Mouse (Mus musculus): ENCODE results near the gene Gm28044.
"Not testable (repeated sequence)": the region's sequence is repeated elsewhere in the genome, so short reads cannot be mapped to it uniquely, and the experiment has no call there.

The Gm28044 gene

GRCm38 (mm10) chr13:67360131-67360744 is at the start of gene Gm28044, which contains the start of gene Zfp953:
Gene Gm28044, minus strand, starts transcription at chr13:67360536.
Gene Zfp953, minus strand, starts transcription at chr13:67360605.
- Histone ChIP-seq H3K27me3 (ENCODE audit: insufficient read depth, low read length) (no peaks in the 10 kb centered on the region), H3K4me3 (replicated peaks; ENCODE audit: low read length) (peak within 1 kb of the TSS; percentile 90)

GRCm38 (mm10) chr13:67399183-67399903 is 39.0 kb upstream of the Gm28044 start, which contains the start of gene Zfp429:
Gene Zfp429, minus strand, starts transcription at chr13:67399819.
- not testable (repeated sequence) for H3K9me3 ChIP-seq (ENCODE audit: low read length); H3K36me3 ChIP-seq (ENCODE audit: insufficient read depth, low read length); H3K27me3 ChIP-seq (ENCODE audit: insufficient read depth, low read length)
- Histone ChIP-seq H3K4me3 (replicated peaks; ENCODE audit: low read length) (peak within 1 kb of the TSS; percentile 60), H3K4me1 (replicated peaks; ENCODE audit: low read depth, low read length) (peaks cover 16% of the 10 kb centered on the region)

More at GRCm38 (mm10) chr13:67360131-67360744, at the start of gene Gm28044, which contains the start of gene Zfp953:
- Histone ChIP-seq H3K4me1 (replicated peaks; ENCODE audit: low read depth, low read length) (peaks cover 7% of the 10 kb centered on the region), H3K9me3 (ENCODE audit: low read length) (no peaks in the 10 kb centered on the region), H3K36me3 (ENCODE audit: insufficient read depth, low read length) (no peaks in the 10 kb centered on the region)
- TF ChIP-seq CTCF (conservative IDR thresholded peaks at IDR 0.05; ENCODE audit: low read length) (no peak; the same call in 1 of the 2 replicates), NANOG (IDR thresholded peaks at IDR 0.05; ENCODE audit: borderline replicate concordance, low read length) (no peak)

GRCm38 (mm10) chr13:67376255-67376654 is 15.9 kb upstream of the Gm28044 start:
- not testable (repeated sequence) for H3K27me3 ChIP-seq (ENCODE audit: insufficient read depth, low read length); H3K36me3 ChIP-seq (ENCODE audit: insufficient read depth, low read length); H3K9me3 ChIP-seq (ENCODE audit: low read length); H3K4me1 ChIP-seq (replicated peaks; ENCODE audit: low read depth, low read length); H3K4me3 ChIP-seq (replicated peaks; ENCODE audit: low read length)

GRCm38 (mm10) chr13:67375050-67375911 is 14.9 kb upstream of the Gm28044 start, which contains the start of the genes Gm28041 and Zfp456:
Gene Gm28041, minus strand, starts transcription at chr13:67375733.
Gene Zfp456, minus strand, starts transcription at chr13:67375810.
- not testable (repeated sequence) for H3K4me1 ChIP-seq (replicated peaks; ENCODE audit: low read depth, low read length); H3K9me3 ChIP-seq (ENCODE audit: low read length); H3K27me3 ChIP-seq (ENCODE audit: insufficient read depth, low read length); H3K36me3 ChIP-seq (ENCODE audit: insufficient read depth, low read length)
- peak within 1 kb of the TSS; percentile 68 for H3K4me3 ChIP-seq (replicated peaks; ENCODE audit: low read length)

- no peak for TF ChIP-seq CTCF (conservative IDR thresholded peaks at IDR 0.05; ENCODE audit: low read length)
- no peak for TF ChIP-seq NANOG (IDR thresholded peaks at IDR 0.05; ENCODE audit: borderline replicate concordance, low read length)
- no peak for TF ChIP-seq POU5F1 (IDR thresholded peaks at IDR 0.05; ENCODE audit: borderline replicate concordance, low read length)
- Histone ChIP-seq H3K27me3 (ENCODE audit: insufficient read depth, low read length) (no peaks in the 10 kb centered on the region), H3K9me3 (ENCODE audit: low read length) (no peaks in the 10 kb centered on the region), H3K4me3 (replicated peaks; ENCODE audit: low read length) (no peak overlapping the region), H3K4me1 (replicated peaks; ENCODE audit: low read depth, low read length) (no peaks in the 10 kb centered on the region; the same call in 1 of the 2 replicates), H3K36me3 (ENCODE audit: insufficient read depth, low read length) (no peaks in the 10 kb centered on the region)
These were observed 8.5 kb downstream of the Gm28044 start for GRCm38 (mm10) chr13:67351854-67352253.

GRCm38 (mm10) chr13:67343422-67343821 is 16.9 kb downstream of the Gm28044 start:
- Histone ChIP-seq H3K36me3 (ENCODE audit: insufficient read depth, low read length) (peaks cover 34% of the 10 kb centered on the region), H3K9me3 (ENCODE audit: low read length) (peaks cover 11% of the 10 kb centered on the region), H3K4me1 (replicated peaks; ENCODE audit: low read depth, low read length) (no peaks in the 10 kb centered on the region), H3K4me3 (replicated peaks; ENCODE audit: low read length) (no peak overlapping the region), H3K27me3 (ENCODE audit: insufficient read depth, low read length) (no peaks in the 10 kb centered on the region)
- no peak for TF ChIP-seq NANOG (IDR thresholded peaks at IDR 0.05; ENCODE audit: borderline replicate concordance, low read length)
- TF ChIP-seq CTCF (conservative IDR thresholded peaks at IDR 0.05; ENCODE audit: low read length) = no peak
- no peak for TF ChIP-seq POU5F1 (IDR thresholded peaks at IDR 0.05; ENCODE audit: borderline replicate concordance, low read length)

GRCm38 (mm10) chr13:67332877-67333276 is 27.5 kb downstream of the Gm28044 start:
- Histone ChIP-seq H3K4me3 (replicated peaks; ENCODE audit: low read length) (peak overlapping the region; percentile 71), H3K27me3 (ENCODE audit: insufficient read depth, low read length) (peaks cover 5% of the 10 kb centered on the region; the same call in 1 of the 2 replicates), H3K36me3 (ENCODE audit: insufficient read depth, low read length) (no peaks in the 10 kb centered on the region), H3K9me3 (ENCODE audit: low read length) (no peaks in the 10 kb centered on the region), H3K4me1 (replicated peaks; ENCODE audit: low read depth, low read length) (peaks cover 12% of the 10 kb centered on the region)
- TF ChIP-seq NANOG (IDR thresholded peaks at IDR 0.05; ENCODE audit: borderline replicate concordance, low read length) = no peak
- no peak for TF ChIP-seq CTCF (conservative IDR thresholded peaks at IDR 0.05; ENCODE audit: low read length)

- no peaks in the 10 kb centered on the region for H3K9me3 ChIP-seq (ENCODE audit: low read length)
- peaks cover 12% of the 10 kb centered on the region for H3K4me1 ChIP-seq (replicated peaks; ENCODE audit: low read depth, low read length)
- TF ChIP-seq CTCF (conservative IDR thresholded peaks at IDR 0.05; ENCODE audit: low read length) (peak; percentile 47), POU5F1 (IDR thresholded peaks at IDR 0.05; ENCODE audit: borderline replicate concordance, low read length) (no peak), NANOG (IDR thresholded peaks at IDR 0.05; ENCODE audit: borderline replicate concordance, low read length) (no peak)
- H3K36me3 ChIP-seq (ENCODE audit: insufficient read depth, low read length) = no peaks in the 10 kb centered on the region
- H3K4me3 ChIP-seq (replicated peaks; ENCODE audit: low read length) = peak within 1 kb of the TSS; percentile 71
- H3K27me3 ChIP-seq (ENCODE audit: insufficient read depth, low read length) = peaks cover 5% of the 10 kb centered on the region; the same call in 1 of the 2 replicates
These were observed 28.2 kb downstream of the Gm28044 start, which contains the start of gene Zfp595 for GRCm38 (mm10) chr13:67332019-67332724. Gene Zfp595, minus strand, starts transcription at chr13:67332570.

All from E14TG2a.4 (cell line).